Mouse (Mus musculus) neutrophil, adult 5-6 weeks (primary cell): ENCODE data around the gene Abat. TPM values are rescaled to one million over a fixed set of nuclear protein-coding genes. Genes with fewer than 3 reads are reported as not detected.

Experiments
- ATAC-seq: fragments of 151-379, 151-347 bp; 2 replicates; pipeline ENCODE4 v1.8.0; 2017; ENCODE audit warnings: mild to moderate bottlenecking, moderate TSS enrichment; ENCODE audit not compliant: insufficient number of reproducible peaks, poor library complexity, low FRiP score, severe bottlenecking; ENCODE audit errors: extremely low read depth
- total RNA-seq: library from RNA; stranded (forward); fragments of 200-1000 nt; gene quantifications from 2 replicates; pipeline ENCODE4 v1.2.3, GENCODE M21; 2017

The Abat gene
- total RNA-seq, 1 experiment from 2014 or later: not detected

GRCm38 (mm10) chr16:8612214-8613005 lies 99.2 kb downstream of the Abat start:
- no peak for ATAC-seq

GRCm38 (mm10) chr16:8613039-8613438 lies 99.8 kb downstream of the Abat start:
- ATAC-seq: no peak

- no peak for ATAC-seq
Observed at GRCm38 (mm10) chr16:8613447-8613846, 100.2 kb downstream of the Abat start.

GRCm38 (mm10) chr16:8619659-8620314 lies 106.6 kb downstream of the Abat start:
- no peak for ATAC-seq

- ATAC-seq: no peak
Observed at GRCm38 (mm10) chr16:8620315-8621115, 107.3 kb downstream of the Abat start.

- ATAC-seq: no peak
Observed at GRCm38 (mm10) chr16:8630419-8630818, 117.2 kb downstream of the Abat start.

GRCm38 (mm10) chr16:8631428-8631827 lies 118.2 kb downstream of the Abat start:
- ATAC-seq: no peak

- 0 out of 2 replicates have a peak, but pooled peaks have one; percentile 14 for ATAC-seq
Observed at GRCm38 (mm10) chr16:8636867-8637216, 123.6 kb downstream of the Abat start.

- peak; percentile 43 for ATAC-seq
Observed at GRCm38 (mm10) chr16:8637217-8638051, 124.2 kb downstream of the Abat start, which contains the start of the genes Pmm2 and Tmem186. Gene Pmm2, plus strand, starts transcription at chr16:8637674. Gene Tmem186, minus strand, starts transcription at chr16:8637712.

GRCm38 (mm10) chr16:8638131-8638530 lies 124.9 kb downstream of the Abat start:
- ATAC-seq: no peak

- ATAC-seq: no peak
Observed at GRCm38 (mm10) chr16:8639466-8640191, 126.4 kb downstream of the Abat start.

GRCm38 (mm10) chr16:8643855-8644254 lies 130.6 kb downstream of the Abat start:
- peak; percentile 93 for ATAC-seq

GRCm38 (mm10) chr16:8645546-8645945 lies 132.3 kb downstream of the Abat start:
- no peak for ATAC-seq

GRCm38 (mm10) chr16:8650007-8650406 lies 136.8 kb downstream of the Abat start:
- no peak for ATAC-seq

GRCm38 (mm10) chr16:8655108-8655507 lies 141.9 kb downstream of the Abat start:
- ATAC-seq: no peak

- no peak for ATAC-seq
Observed at GRCm38 (mm10) chr16:8655599-8655998, 142.4 kb downstream of the Abat start.

GRCm38 (mm10) chr16:8656256-8656655 lies 143.0 kb downstream of the Abat start:
- no peak for ATAC-seq

- no peak for ATAC-seq
Observed at GRCm38 (mm10) chr16:8658349-8658748, 145.1 kb downstream of the Abat start.
